ENCODE assay signal across 9 mouse cellular contexts in the genomic region with DNA sequence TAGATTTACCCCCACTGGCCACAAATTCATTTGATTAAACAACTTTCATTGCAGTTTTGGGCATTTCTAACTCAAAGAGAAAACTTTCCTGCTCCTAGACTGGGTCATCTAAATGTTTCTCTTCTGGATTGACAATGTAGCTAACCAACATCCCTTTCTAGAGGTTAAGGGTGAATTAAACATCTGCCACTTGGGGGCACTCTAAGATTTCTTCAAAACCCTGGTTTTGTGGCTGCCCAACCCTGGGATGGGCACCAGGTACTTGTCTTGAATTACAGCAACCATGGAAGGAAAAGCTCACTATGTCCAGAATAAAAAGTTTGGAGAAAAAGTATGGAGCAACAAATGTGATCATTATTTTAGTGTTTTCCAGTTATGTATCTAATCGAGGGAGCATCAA. TPM values are rescaled to one million over a fixed set of nuclear protein-coding genes. Genes with fewer than 3 reads are reported as not detected.
DNase-seq lines count a peak whose midpoint lies in the region; ATAC-seq and TF ChIP-seq lines count a peak whose summit lies in the region.
"Had no signal": no experiment of that assay in that cellular context is flagged by ENCODE, and none has a peak within 500 bp of the region (broad histone marks: within the 10 kb centered on the region; RNA-seq: fewer than 3 reads in every experiment).

No protein-coding gene starts in this region.

- intact Hi-C loops in heart, adult 2 months (cut with DNase I) = loop anchor here (5.0 to 10.0 kb wide), 2 partner anchors 723 to 921 kb away; no protein-coding TSS in a partner anchor

- no peak for TF ChIP-seq POLR2A in heart, adult 2 months (IDR thresholded peaks at IDR 0.05; ENCODE audit: insufficient read depth, low read depth, low read length)
- no peak for TF ChIP-seq POLR2A in thymus, adult 2 months (IDR thresholded peaks at IDR 0.05; ENCODE audit: control insufficient read depth, extremely low read depth, insufficient read depth, low read length, poor library complexity)

- WGBS in heart, adult 2 months = 76% methylated on average over 1 of the region's 1 CpGs
- WGBS in heart, embryonic 12.5 days = 76% methylated on average over 1 of the region's 1 CpGs
- WGBS in hindbrain, postnatal 0 days = 73% methylated on average over 1 of the region's 1 CpGs
- 79% methylated on average over 1 of the region's 1 CpGs for WGBS in thymus, adult 2 months

- peak; percentile 70 for TF ChIP-seq CTCF in heart, adult 2 months (IDR thresholded peaks at IDR 0.05)
- peak; percentile 35 for TF ChIP-seq CTCF in hindbrain, postnatal 0 days (IDR thresholded peaks at IDR 0.05; ENCODE audit: low read depth)
- TF ChIP-seq CTCF in thymus, adult 2 months (IDR thresholded peaks at IDR 0.05; ENCODE audit: borderline replicate concordance, control insufficient read depth, extremely low read depth, insufficient read depth, low read length, poor library complexity) = no peak

- H3K4me1 ChIP-seq in heart, adult 2 months (ENCODE audit: control insufficient read depth, insufficient read depth, low read length) = no peaks in the 10 kb centered on the region
- no peaks in the 10 kb centered on the region for H3K4me1 ChIP-seq in heart, embryonic 12.5 days (replicated peaks)
- peaks cover 4% of the 10 kb centered on the region; the same call in 1 of the 2 replicates for H3K4me1 ChIP-seq in hindbrain, postnatal 0 days (ENCODE audit: insufficient read depth, low read length)
- H3K4me1 ChIP-seq in thymus, adult 2 months (replicated peaks; ENCODE audit: control insufficient read depth, insufficient read depth, low read length) = no peaks in the 10 kb centered on the region
- H3K4me1 ChIP-seq: heart, embryonic 15.5 days had no signal

- no peak for ATAC-seq in heart, embryonic 12.5 days (ENCODE audit: insufficient number of reproducible peaks, low FRiP score)
- ATAC-seq in hindbrain, postnatal 0 days = no peak

- H3K9ac ChIP-seq in heart, adult 2 months (ENCODE audit: low read depth, low read length) = no peak overlapping the region
- H3K9ac ChIP-seq in heart, embryonic 12.5 days = no peak overlapping the region
- H3K9ac ChIP-seq in hindbrain, postnatal 0 days (replicated peaks; ENCODE audit: low read length) = no peak overlapping the region
- H3K9ac ChIP-seq: heart, embryonic 15.5 days had no signal

- no peak for DNase-seq in heart, adult 2 months
- peak; percentile 9 for DNase-seq in urinary bladder, postnatal 14 days (ENCODE audit: low spot score)
- DNase-seq in urinary bladder, postnatal 4 days (ENCODE audit: low spot score in 2 of 2) = no peak
- peak; percentile 57 for DNase-seq in hindbrain, postnatal 0 days (ENCODE audit: low spot score)
- DNase-seq in thymus, adult 2 months = no peak
- DNase-seq in layer of hippocampus, adult 9-11 months = no peak
- no peak for DNase-seq in urinary bladder, postnatal 25 days (ENCODE audit: low spot score)

- H3K4me3 ChIP-seq in heart, adult 2 months = no peak overlapping the region
- no peak overlapping the region for H3K4me3 ChIP-seq in heart, embryonic 12.5 days
- H3K4me3 ChIP-seq in hindbrain, postnatal 0 days (ENCODE audit: low read length) = no peak overlapping the region
- H3K4me3 ChIP-seq in thymus, adult 2 months (ENCODE audit: control insufficient read depth, insufficient read depth, low read length) = no peak overlapping the region
- H3K4me3 ChIP-seq: heart, embryonic 15.5 days had no signal

- no peak overlapping the region for H3K4me2 ChIP-seq in heart, embryonic 12.5 days
- H3K4me2 ChIP-seq in hindbrain, postnatal 0 days (ENCODE audit: low read depth, low read length) = no peak overlapping the region
- H3K4me2 ChIP-seq: heart, embryonic 15.5 days had no signal

- no peak overlapping the region for H3K27ac ChIP-seq in heart, adult 2 months
- H3K27ac ChIP-seq in heart, embryonic 12.5 days (ENCODE audit: poor library complexity, severe bottlenecking) = no peak overlapping the region
- no peak overlapping the region for H3K27ac ChIP-seq in hindbrain, postnatal 0 days
- no peak overlapping the region for H3K27ac ChIP-seq in thymus, adult 2 months (ENCODE audit: control insufficient read depth, insufficient read depth, low read length)
- H3K27ac ChIP-seq: heart, embryonic 15.5 days had no signal

- H3K79me2 ChIP-seq in heart, adult 2 months (replicated peaks; ENCODE audit: control insufficient read depth, insufficient read depth, low read length) = no peaks in the 10 kb centered on the region

- H3K36me3 ChIP-seq in heart, adult 2 months (ENCODE audit: control insufficient read depth, insufficient read depth, low read length) = no peaks in the 10 kb centered on the region
- no peaks in the 10 kb centered on the region for H3K36me3 ChIP-seq in heart, embryonic 12.5 days
- H3K36me3 ChIP-seq in hindbrain, postnatal 0 days (ENCODE audit: insufficient read depth, low read length) = no peaks in the 10 kb centered on the region
- H3K36me3 ChIP-seq in thymus, adult 2 months (ENCODE audit: control insufficient read depth, insufficient read depth, low read length) = no peaks in the 10 kb centered on the region
- H3K36me3 ChIP-seq: heart, embryonic 15.5 days had no signal

- no peaks in the 10 kb centered on the region for H3K9me3 ChIP-seq in heart, embryonic 12.5 days (replicated peaks)
- no peaks in the 10 kb centered on the region for H3K9me3 ChIP-seq in hindbrain, postnatal 0 days (ENCODE audit: low read length)
- H3K9me3 ChIP-seq: heart, embryonic 15.5 days had no signal

- TF ChIP-seq EP300 in heart, adult 2 months (IDR thresholded peaks at IDR 0.05; ENCODE audit: insufficient read depth, low read depth, low read length) = no peak

- H3K27me3 ChIP-seq in heart, adult 2 months (ENCODE audit: control insufficient read depth, insufficient read depth, low read length) = no peaks in the 10 kb centered on the region
- no peaks in the 10 kb centered on the region for H3K27me3 ChIP-seq in heart, embryonic 12.5 days (replicated peaks)
- no peaks in the 10 kb centered on the region for H3K27me3 ChIP-seq in hindbrain, postnatal 0 days (ENCODE audit: insufficient read depth, low read length)
- no peaks in the 10 kb centered on the region for H3K27me3 ChIP-seq in thymus, adult 2 months (ENCODE audit: control insufficient read depth, insufficient read depth, low read length)
- H3K27me3 ChIP-seq: heart, embryonic 15.5 days had no signal

RNA-seq across cellular contexts. Expression of gene Cdh6, which starts 39.4 kb away (rescaled TPM):
- under 1 TPM; 0.70 to 0.78 TPM for total RNA-seq in heart, adult 2 months (2021)
- 0.16 and 0.18 TPM in 2 replicates for polyA plus RNA-seq in heart, adult 2 months (2012; rRNA removed)
- 2.7 and 2.8 TPM in 2 replicates for polyA plus RNA-seq in heart, embryonic 12.5 days (2016; fragmentation: Nextera tagmentation; extraction: Ambion mirVana)
- total RNA-seq in hindbrain, postnatal 0 days (2014; rRNA removed) = 13.8 and 14.3 TPM in 2 replicates
- 15.5 TPM in 2 replicates for polyA plus RNA-seq in hindbrain, postnatal 0 days (2015; fragmentation: Nextera tagmentation; extraction: Ambion mirVana)
- 0.01 and 0.04 TPM in 2 replicates for polyA plus RNA-seq in thymus, adult 2 months (2012; rRNA removed)

Comparison
In these comparisons a context has a peak if more than half of its experiments do, and no peak if none do; other contexts are left out.
1. DNase-seq: peak in urinary bladder, postnatal 14 days (single experiment) and hindbrain, postnatal 0 days (single experiment); none in heart, adult 2 months (0 of 2), urinary bladder, postnatal 4 days (0 of 2), thymus, adult 2 months (single experiment), layer of hippocampus, adult 9-11 months (single experiment) and urinary bladder, postnatal 25 days (single experiment).